Mouse (Mus musculus): ENCODE measurements around the gene Mixl1.

The Mixl1 gene

DNA sequence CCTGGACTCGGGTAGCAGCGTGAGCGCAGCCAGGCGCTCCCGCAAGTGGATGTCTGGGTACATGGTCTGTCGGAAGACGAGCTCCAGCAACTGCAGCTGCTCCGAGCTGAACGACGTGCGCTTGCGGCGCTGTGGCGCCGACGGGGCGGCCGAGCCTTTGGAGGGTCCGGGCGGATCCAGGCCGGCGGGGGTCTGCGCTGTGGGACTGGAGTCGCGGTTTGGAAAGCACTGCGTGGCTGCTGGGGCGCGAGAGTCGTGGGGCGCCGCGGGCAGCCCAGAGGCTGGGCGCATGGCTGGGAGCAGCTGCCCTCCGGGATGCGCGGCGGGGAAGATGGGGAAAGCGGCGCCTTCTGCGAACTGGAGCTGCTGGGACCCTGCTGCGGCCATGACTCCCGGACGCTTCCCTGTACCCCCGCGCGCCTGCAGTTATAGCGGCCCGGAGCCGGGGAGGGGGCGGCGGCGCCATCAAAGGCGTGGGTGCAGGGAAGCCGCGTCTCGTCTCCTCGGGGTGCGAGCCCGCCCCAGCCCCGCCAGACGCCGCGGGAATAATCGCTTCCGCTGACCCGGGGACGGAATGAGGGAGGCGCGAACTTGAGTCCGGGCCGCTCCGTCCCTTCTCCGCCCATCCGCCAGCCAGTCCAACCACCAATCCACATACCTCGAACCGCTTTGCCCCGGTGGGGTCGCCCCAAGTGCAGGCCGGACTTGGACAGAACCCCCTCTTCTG, at the start of gene Mixl1:
Mixl1 (minus strand) TSS at position 409 of the 727 bp plus-strand sequence.
- peak; percentile 6 for DNase-seq

DNA sequence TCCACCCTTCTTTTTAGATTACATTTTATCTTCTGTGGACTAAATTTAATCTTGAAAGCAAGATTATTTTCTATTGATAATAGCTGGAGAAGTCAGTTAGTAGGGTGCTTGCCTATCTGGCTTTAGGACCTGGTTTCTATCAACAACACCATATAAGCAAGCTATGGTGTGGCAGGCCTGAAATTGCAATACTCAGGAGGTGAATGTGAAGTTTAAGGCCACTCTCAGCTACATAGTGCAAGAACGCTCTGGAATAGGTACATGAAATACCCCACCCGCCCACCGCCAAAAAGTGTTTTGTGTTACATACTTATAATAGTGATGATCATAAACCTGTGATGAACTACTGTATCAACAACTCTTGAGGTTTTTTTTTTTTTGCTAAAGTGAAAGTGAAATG, 32.4 kb upstream of the Mixl1 start:
- no peak for DNase-seq

GRCm38 (mm10) chr1:180726183-180726582, 29.3 kb upstream of the Mixl1 start:
- no peak for DNase-seq

- DNase-seq, result peak; percentile 88
These were observed 28.9 kb upstream of the Mixl1 start, which contains the start of gene Acbd3 for GRCm38 (mm10) chr1:180725704-180726179. Gene Acbd3 (plus strand): TSS chr1:180726043.

DNA sequence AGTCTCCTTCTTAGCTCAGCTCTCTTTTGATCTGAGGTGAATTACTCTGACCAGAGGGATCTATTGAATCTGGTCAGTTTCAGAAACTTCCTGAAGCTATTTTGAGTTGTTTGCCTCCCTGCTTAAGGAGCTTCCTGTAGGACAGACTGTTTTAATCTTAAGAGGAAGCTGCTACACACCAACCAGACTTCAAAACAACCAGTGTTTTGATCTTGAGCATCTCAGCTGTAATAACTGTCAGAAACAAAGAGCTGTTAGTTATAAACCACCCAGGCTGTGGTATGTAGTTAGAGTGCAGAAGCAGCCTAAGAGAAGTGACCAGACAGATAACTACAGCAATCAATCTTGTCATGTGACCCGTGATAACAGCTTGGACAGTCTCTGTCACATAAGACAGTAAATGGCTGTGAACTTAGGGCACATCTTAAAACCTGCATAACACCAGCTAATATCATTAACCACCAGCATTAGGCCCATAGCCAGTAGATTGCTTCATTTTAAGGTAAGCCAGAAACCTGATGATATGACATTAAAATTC, 26.9 kb upstream of the Mixl1 start:
- no peak for DNase-seq

GRCm38 (mm10) chr1:180722608-180723007, 25.8 kb upstream of the Mixl1 start:
- no peak for DNase-seq

DNA sequence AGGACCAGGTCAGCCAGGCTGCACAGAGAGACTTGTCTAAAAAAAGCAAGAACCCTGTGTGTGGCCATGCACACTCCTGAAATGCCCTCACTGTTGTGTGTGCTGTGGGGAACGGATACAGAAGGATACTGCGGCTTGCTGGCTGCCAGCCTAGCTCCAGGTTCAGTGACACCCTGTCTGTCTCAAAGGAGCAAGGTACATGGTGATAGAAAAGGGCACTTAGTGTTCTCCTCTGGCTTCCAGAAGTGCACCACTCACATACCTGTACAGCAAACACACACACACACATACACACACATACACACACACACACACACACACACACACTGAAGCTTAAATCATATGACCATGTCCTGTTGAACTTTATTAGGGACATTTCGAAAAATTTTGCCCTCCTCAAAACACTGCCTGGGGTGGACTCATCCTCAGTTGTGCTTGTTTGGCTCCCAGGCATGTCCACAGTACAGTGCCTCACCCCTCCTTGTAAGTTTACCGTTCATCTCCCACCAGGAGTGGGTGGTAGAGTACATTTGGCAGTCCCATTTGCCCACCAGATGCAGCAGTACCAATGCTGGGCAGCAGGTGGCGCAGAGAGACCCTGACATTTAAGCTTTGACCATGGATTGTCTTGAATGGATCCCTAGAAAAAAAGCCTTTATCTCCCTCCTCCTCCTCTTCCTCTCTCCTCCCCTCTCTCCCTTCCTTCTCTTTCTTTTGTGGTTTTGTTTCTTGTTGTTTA, 23.3 kb upstream of the Mixl1 start:
- DNase-seq, result peak; percentile 77

DNA sequence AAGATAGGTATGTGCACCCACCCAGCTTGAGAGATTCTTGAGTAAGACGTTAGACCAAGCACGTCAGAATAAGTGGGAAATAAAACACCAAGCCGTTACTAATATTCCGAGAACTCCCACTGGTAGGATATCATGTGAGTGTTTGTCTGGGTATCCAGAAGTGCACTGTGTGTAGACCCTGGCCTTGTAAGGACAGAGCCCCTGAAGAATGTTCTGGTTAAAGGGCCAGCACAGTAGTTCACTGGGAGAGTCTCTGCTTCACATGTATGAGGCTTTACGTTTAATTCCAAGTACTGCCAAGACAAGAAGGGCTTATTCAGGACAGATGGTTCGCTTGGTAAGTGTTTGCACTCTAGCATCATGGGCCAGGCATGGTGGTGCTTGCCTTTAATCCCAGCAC, 22.6 kb upstream of the Mixl1 start:
- DNase-seq, result no peak

- no peak for DNase-seq
These were observed 21.9 kb upstream of the Mixl1 start for GRCm38 (mm10) chr1:180718756-180719155.

DNA sequence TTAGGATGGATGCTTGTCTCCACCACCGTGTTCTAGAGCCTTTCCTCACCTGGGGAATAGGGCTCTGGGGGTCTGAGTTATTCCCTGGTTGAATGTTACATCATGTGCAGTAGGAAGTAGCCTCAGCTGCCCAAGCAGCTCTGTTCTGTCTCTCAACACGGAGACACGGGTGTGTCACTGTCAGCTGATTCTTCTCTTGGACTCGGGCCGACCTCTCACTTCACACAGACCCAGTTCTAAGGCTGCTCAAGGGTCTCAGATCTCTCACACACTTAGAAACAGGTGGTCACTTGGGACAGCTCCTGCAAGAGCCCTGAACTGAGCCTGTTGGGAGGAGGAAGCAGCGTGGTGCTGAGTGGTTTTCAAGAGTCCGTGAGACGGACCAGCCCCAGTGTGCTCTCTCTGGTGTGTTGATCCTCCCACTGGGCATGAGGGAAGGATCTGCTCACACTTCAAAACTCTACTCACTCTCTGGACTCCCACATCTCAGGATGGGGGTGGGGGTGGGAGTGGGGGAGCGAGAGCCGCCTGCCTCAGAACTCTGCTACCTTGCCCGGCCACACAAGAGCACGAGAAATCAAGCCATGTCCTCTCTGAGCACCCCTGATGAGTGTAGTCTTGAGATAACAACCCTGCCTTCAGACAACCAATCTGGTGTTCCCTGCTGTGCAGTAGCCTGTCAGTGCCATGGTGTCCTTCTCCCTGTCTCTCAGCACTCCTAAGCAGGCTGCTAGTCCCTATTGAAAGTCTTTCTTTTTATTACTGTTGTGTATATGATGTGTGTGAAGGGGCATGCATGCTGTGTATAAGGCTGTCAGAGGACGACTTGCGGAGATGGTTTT, 12.3 kb upstream of the Mixl1 start:
- DNase-seq, result no peak

DNA sequence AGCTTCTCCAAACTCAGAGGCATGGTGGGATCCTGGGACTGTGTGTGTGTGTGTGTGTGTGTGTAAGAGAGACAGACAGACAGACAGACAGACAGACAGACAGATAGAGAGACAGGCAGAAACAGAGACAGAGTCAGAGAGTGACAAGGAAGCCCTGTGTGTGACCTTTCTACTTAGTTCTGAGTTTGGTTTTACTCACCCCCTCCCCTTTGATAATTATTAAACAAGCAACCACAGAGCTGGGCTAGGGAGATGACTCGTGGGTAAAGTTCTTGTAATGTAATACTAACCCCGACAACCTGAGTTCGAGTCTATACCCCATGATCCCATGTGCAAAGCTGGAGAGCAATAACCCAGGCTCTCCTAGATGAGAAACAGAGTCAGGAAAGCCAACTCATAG, 11.0 kb upstream of the Mixl1 start:
- DNase-seq, result no peak

DNA sequence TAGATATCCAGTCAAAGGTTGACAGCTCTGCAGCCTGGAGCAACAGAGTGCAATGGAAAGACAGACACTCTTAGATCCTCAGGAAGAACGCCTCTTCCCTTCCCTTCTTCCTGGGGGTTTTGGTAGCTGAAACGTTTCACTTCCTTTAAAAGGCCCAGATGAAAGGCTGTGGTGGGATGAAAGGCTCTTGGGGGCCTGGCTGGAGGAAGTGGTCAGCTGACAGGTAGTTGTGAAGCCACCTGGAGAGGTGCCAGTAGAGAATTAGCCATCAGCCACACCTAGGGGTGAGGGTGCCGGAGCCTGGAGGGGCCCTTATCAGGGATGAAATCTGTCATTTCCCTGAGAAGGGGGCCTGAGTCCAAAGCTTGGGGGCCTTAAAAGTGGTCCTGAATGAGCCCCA, 10.5 kb upstream of the Mixl1 start:
- DNase-seq, result no peak

DNA sequence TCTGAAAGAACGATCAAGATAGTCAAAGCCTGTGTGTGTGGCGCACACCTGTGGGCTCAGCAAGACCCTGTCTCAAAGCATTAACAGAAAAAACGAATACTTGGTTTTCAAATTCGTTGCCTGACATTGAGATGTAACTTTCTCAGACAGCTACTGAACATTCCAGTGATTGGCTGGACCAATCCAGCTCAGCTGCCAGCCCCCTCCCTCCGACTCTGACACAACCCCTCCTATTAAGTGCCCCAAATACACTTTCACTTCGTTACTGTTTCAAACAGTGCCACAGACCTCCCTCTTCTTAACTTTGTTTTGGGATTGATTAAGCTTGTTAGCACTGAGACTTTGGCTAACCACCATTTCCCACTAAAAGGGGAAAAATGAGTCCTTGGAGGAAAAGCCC, 6.6 kb upstream of the Mixl1 start:
- DNase-seq, result no peak

- no peak for DNase-seq
These were observed 1.2 kb upstream of the Mixl1 start for GRCm38 (mm10) chr1:180698063-180698462.

- no peak for DNase-seq
These were observed 5.5 kb downstream of the Mixl1 start for GRCm38 (mm10) chr1:180691284-180691683.
